Mouse (Mus musculus) limb, embryonic 15.5 days (tissue): Measurements from ENCODE around the gene Mcur1. TPM values are rescaled to one million over a fixed set of nuclear protein-coding genes. Genes with fewer than 3 reads are reported as not detected.
A peak's percentile ranks its signal among the peaks of the same experiment; 100 is the strongest.

Experiments used
- ATAC-seq: fragments of 200-750 bp; cut with Nextera tagmentation; 2 replicates; pipeline ENCODE4 v1.8.0; 2017; ENCODE audit warnings: low read depth, moderate TSS enrichment; ENCODE audit not compliant: insufficient number of reproducible peaks, low FRiP score, low TSS enrichment
- H3K27ac ChIP-seq: fragments of 300-500 bp; sonication (generic); 2 replicates; pipeline ENCODE4 v1.5.1; 2015; ENCODE audit warnings: moderate library complexity, mild to moderate bottlenecking, inconsistent platforms
- H3K27me3 ChIP-seq: fragments of 300-500 bp; sonication (generic); 2 replicates; pipeline ENCODE4 v1.6.1; 2015; ENCODE audit warnings: inconsistent platforms
- H3K36me3 ChIP-seq: fragments of 300-500 bp; sonication (generic); 2 replicates; pipeline ENCODE4 v1.6.1; 2015; ENCODE audit warnings: inconsistent platforms
- H3K4me1 ChIP-seq: fragments of 300-500 bp; sonication (generic); 2 replicates; pipeline ENCODE4 v1.6.1; 2015; ENCODE audit warnings: inconsistent platforms
- H3K4me2 ChIP-seq: fragments of 300-500 bp; sonication (generic); 2 replicates; pipeline ENCODE4 v1.6.1; 2015; ENCODE audit warnings: mild to moderate bottlenecking, inconsistent platforms
- H3K4me3 ChIP-seq: fragments of 300-500 bp; sonication (generic); 2 replicates; pipeline ENCODE4 v1.5.1; 2015; ENCODE audit warnings: mild to moderate bottlenecking, inconsistent platforms
- H3K9ac ChIP-seq: fragments of 300-500 bp; sonication (generic); 2 replicates; pipeline ENCODE4 v1.6.1; 2015; ENCODE audit warnings: inconsistent platforms
- H3K9me3 ChIP-seq: fragments of 300-500 bp; sonication (generic); 2 replicates; pipeline ENCODE4 v1.6.1; 2016; ENCODE audit warnings: inconsistent platforms
- WGBS: fragments of 180-500 bp; shearing (Covaris S2); methylation state at CpG from one replicate; pipeline ENCODE4 v1.1.7; 2015; 5-methylcytosine and 5-hydroxymethylcytosine counted together
- polyA plus RNA-seq: library from polyadenylated mRNA; unstranded; fragments of >200 nt; fragmentation: Nextera tagmentation; extraction: Ambion mirVana; gene quantifications from 2 replicates; pipeline ENCODE4 v1.2.1, GENCODE M21; 2015

Mcur1 gene
- 12.7 and 15.4 TPM in 2 replicates for polyA plus RNA-seq

- Histone ChIP-seq H3K4me2 (peak within 1 kb of the TSS; percentile 90), H3K9me3 (no peaks in the 10 kb centered on the region), H3K4me3 (peak within 1 kb of the TSS; percentile 73), H3K36me3 (0 out of 2 replicates have a peak, but pooled peaks cover under 1% of the 10 kb centered on the region), H3K9ac (peak within 1 kb of the TSS; percentile 80), H3K4me1 (peaks cover 23% of the 10 kb centered on the region), H3K27me3 (no peaks in the 10 kb centered on the region), H3K27ac (peak within 1 kb of the TSS; percentile 95)
- WGBS = under 1% methylated on average over 81 of the region's 100 CpGs
- ATAC-seq = peak; percentile 94
Measured at GRCm38 (mm10) chr13:43559711-43560457, at the start of gene Mcur1. Mcur1 (minus strand) TSS chr13:43560191.

GRCm38 (mm10) chr13:43608854-43609253 is 48.9 kb upstream of the Mcur1 start:
- Histone ChIP-seq H3K27me3 (no peaks in the 10 kb centered on the region), H3K9ac (no peak overlapping the region), H3K4me3 (no peak overlapping the region), H3K36me3 (no peaks in the 10 kb centered on the region), H3K9me3 (no peaks in the 10 kb centered on the region), H3K4me2 (no peak overlapping the region), H3K27ac (no peak overlapping the region), H3K4me1 (no peaks in the 10 kb centered on the region)
- WGBS = 75% methylated on average over 6 of the region's 6 CpGs
- ATAC-seq = no peak

- no peak overlapping the region; the same call in 1 of the 2 replicates for H3K4me2 ChIP-seq
- no peaks in the 10 kb centered on the region for H3K36me3 ChIP-seq
- H3K9me3 ChIP-seq = no peaks in the 10 kb centered on the region
- no peak overlapping the region; the same call in 1 of the 2 replicates for H3K27ac ChIP-seq
- H3K4me3 ChIP-seq = no peak overlapping the region
- WGBS = 57% methylated on average over 13 of the region's 13 CpGs
- peaks cover 9% of the 10 kb centered on the region for H3K4me1 ChIP-seq
- no peaks in the 10 kb centered on the region for H3K27me3 ChIP-seq
- no peak overlapping the region for H3K9ac ChIP-seq
- no peak for ATAC-seq
Measured at GRCm38 (mm10) chr13:43603042-43603441, 43.1 kb upstream of the Mcur1 start.

- WGBS = 88% methylated on average over 2 of the region's 2 CpGs
Measured at GRCm38 (mm10) chr13:43602440-43602839, 42.4 kb upstream of the Mcur1 start.

GRCm38 (mm10) chr13:43600967-43601366 is 41.0 kb upstream of the Mcur1 start:
- WGBS = 91% methylated on average over 6 of the region's 6 CpGs
- no peak overlapping the region for H3K4me2 ChIP-seq
- no peak overlapping the region for H3K27ac ChIP-seq
- peaks cover 9% of the 10 kb centered on the region for H3K4me1 ChIP-seq
- no peak overlapping the region for H3K9ac ChIP-seq
- no peaks in the 10 kb centered on the region for H3K36me3 ChIP-seq
- no peaks in the 10 kb centered on the region for H3K27me3 ChIP-seq
- H3K4me3 ChIP-seq = no peak overlapping the region
- H3K9me3 ChIP-seq = no peaks in the 10 kb centered on the region
- no peak for ATAC-seq

More at GRCm38 (mm10) chr13:43602440-43602839, 42.4 kb upstream of the Mcur1 start:
- H3K4me3 ChIP-seq = no peak overlapping the region
- H3K27ac ChIP-seq = no peak overlapping the region
- ATAC-seq = no peak
- H3K9ac ChIP-seq = no peak overlapping the region
- H3K4me2 ChIP-seq = no peak overlapping the region
- no peaks in the 10 kb centered on the region for H3K36me3 ChIP-seq
- H3K9me3 ChIP-seq = no peaks in the 10 kb centered on the region
- no peaks in the 10 kb centered on the region for H3K27me3 ChIP-seq
- peaks cover 9% of the 10 kb centered on the region for H3K4me1 ChIP-seq

GRCm38 (mm10) chr13:43595896-43596295 is 35.9 kb upstream of the Mcur1 start:
- no peak for ATAC-seq
- Histone ChIP-seq H3K27me3 (no peaks in the 10 kb centered on the region), H3K36me3 (no peaks in the 10 kb centered on the region), H3K4me1 (0 out of 2 replicates have a peak, but pooled peaks cover 4% of the 10 kb centered on the region), H3K9me3 (no peaks in the 10 kb centered on the region), H3K9ac (no peak overlapping the region), H3K27ac (no peak overlapping the region), H3K4me3 (no peak overlapping the region), H3K4me2 (no peak overlapping the region)
- 44% methylated on average over 4 of the region's 4 CpGs for WGBS

GRCm38 (mm10) chr13:43592681-43593068 is 32.7 kb upstream of the Mcur1 start:
- Histone ChIP-seq H3K9me3 (no peaks in the 10 kb centered on the region), H3K36me3 (no peaks in the 10 kb centered on the region), H3K4me2 (no peak overlapping the region), H3K27ac (no peak overlapping the region), H3K4me3 (no peak overlapping the region), H3K9ac (no peak overlapping the region), H3K4me1 (peaks cover 23% of the 10 kb centered on the region), H3K27me3 (no peaks in the 10 kb centered on the region)
- 61% methylated on average over 8 of the region's 8 CpGs for WGBS
- ATAC-seq = no peak

GRCm38 (mm10) chr13:43591828-43592680 is 32.1 kb upstream of the Mcur1 start:
- Histone ChIP-seq H3K9me3 (no peaks in the 10 kb centered on the region), H3K4me1 (peaks cover 23% of the 10 kb centered on the region), H3K4me3 (no peak overlapping the region), H3K27me3 (no peaks in the 10 kb centered on the region), H3K4me2 (no peak overlapping the region), H3K36me3 (no peaks in the 10 kb centered on the region), H3K9ac (no peak overlapping the region), H3K27ac (no peak overlapping the region)
- ATAC-seq = no peak
- WGBS = 70% methylated on average over 28 of the region's 28 CpGs

GRCm38 (mm10) chr13:43587844-43588840 is 28.2 kb upstream of the Mcur1 start:
- 28% methylated on average over 14 of the region's 14 CpGs for WGBS
- Histone ChIP-seq H3K36me3 (no peaks in the 10 kb centered on the region), H3K4me3 (no peak overlapping the region), H3K4me1 (peaks cover 24% of the 10 kb centered on the region), H3K9ac (no peak overlapping the region), H3K27me3 (no peaks in the 10 kb centered on the region), H3K4me2 (0 out of 2 replicates have a peak overlapping the region, but pooled peaks have one; percentile 2), H3K9me3 (no peaks in the 10 kb centered on the region), H3K27ac (peak overlapping the region; percentile 89)
- peak; percentile 90 for ATAC-seq

GRCm38 (mm10) chr13:43586966-43587365 is 27.0 kb upstream of the Mcur1 start:
- no peak overlapping the region for H3K4me3 ChIP-seq
- H3K9ac ChIP-seq = no peak overlapping the region
- H3K27me3 ChIP-seq = no peaks in the 10 kb centered on the region
- no peaks in the 10 kb centered on the region for H3K36me3 ChIP-seq
- no peak overlapping the region for H3K4me2 ChIP-seq
- no peak for ATAC-seq
- no peaks in the 10 kb centered on the region for H3K9me3 ChIP-seq
- 96% methylated on average over 3 of the region's 3 CpGs for WGBS
- H3K4me1 ChIP-seq = peaks cover 24% of the 10 kb centered on the region
- H3K27ac ChIP-seq = no peak overlapping the region

- ATAC-seq = no peak
- Histone ChIP-seq H3K4me2 (no peak overlapping the region), H3K36me3 (no peaks in the 10 kb centered on the region), H3K4me3 (no peak overlapping the region), H3K9me3 (no peaks in the 10 kb centered on the region), H3K9ac (no peak overlapping the region), H3K27me3 (no peaks in the 10 kb centered on the region), H3K4me1 (peaks cover 24% of the 10 kb centered on the region), H3K27ac (no peak overlapping the region)
- WGBS = 66% methylated on average over 2 of the region's 2 CpGs
Measured at GRCm38 (mm10) chr13:43585335-43585734, 25.3 kb upstream of the Mcur1 start.
